Mouse (Mus musculus) kidney, postnatal 0 days (tissue): ENCODE results near the gene Aurka. TPM values are rescaled to one million over a fixed set of nuclear protein-coding genes. Genes with fewer than 3 reads are reported as not detected.

ENCODE experiments used
- ATAC-seq: fragments of 200-750 bp; cut with Nextera tagmentation; replicated peaks from 2 replicates; pipeline ENCODE4 v1.8.0; 2017; ENCODE audit warnings: low read depth, moderate number of reproducible peaks, moderate TSS enrichment, moderate library complexity; ENCODE audit not compliant: low FRiP score
- DNase-seq: peaks from one replicate; pipeline ENCODE4 v3.0.0-alpha.2; 2016; ENCODE audit warnings: low spot score
- H3K27ac ChIP-seq: fragments of 300-500 bp; sonication (generic); 2 replicates; pipeline ENCODE4 v1.5.1; 2014; ENCODE audit warnings: mild to moderate bottlenecking
- H3K27me3 ChIP-seq: fragments of 300-500 bp; sonication (generic); 2 replicates; pipeline ENCODE4 v1.6.1; 2014; ENCODE audit warnings: low read length, mixed read lengths; ENCODE audit not compliant: insufficient read depth
- H3K36me3 ChIP-seq: fragments of 300-500 bp; sonication (generic); 2 replicates; pipeline ENCODE4 v1.6.1; 2014; ENCODE audit warnings: low read length, mixed read lengths; ENCODE audit not compliant: insufficient read depth
- H3K4me1 ChIP-seq: fragments of 300-500 bp; sonication (generic); replicated peaks from 2 replicates; pipeline ENCODE4 v1.6.1; 2014; ENCODE audit warnings: antibody characterized with exemption, low read length, mixed read lengths; ENCODE audit not compliant: insufficient read depth
- H3K4me2 ChIP-seq: fragments of 300-500 bp; sonication (generic); 2 replicates; pipeline ENCODE4 v1.6.1; 2014; ENCODE audit warnings: mild to moderate bottlenecking, low read length, moderate library complexity, mixed read lengths
- H3K4me3 ChIP-seq: fragments of 300-500 bp; sonication (generic); replicated peaks from 2 replicates; pipeline ENCODE4 v1.5.1; 2014; ENCODE audit warnings: low read depth, low read length
- H3K9ac ChIP-seq: fragments of 300-500 bp; sonication (generic); 2 replicates; pipeline ENCODE4 v1.6.1; 2014; ENCODE audit warnings: low read depth, low read length
- H3K9me3 ChIP-seq: fragments of 300-500 bp; sonication (generic); replicated peaks from 2 replicates; pipeline ENCODE4 v1.6.1; 2016; ENCODE audit warnings: low read length, inconsistent platforms, mixed read lengths
- CTCF ChIP-seq: IDR thresholded peaks from 2 replicates; pipeline ENCODE4 v1.5.1; 2016; ENCODE audit warnings: antibody characterized with exemption, low read depth, mild to moderate bottlenecking, moderate library complexity
- WGBS: fragments of 180-500 bp; shearing (Covaris S2); extraction: QIAGEN DNeasy Blood & Tissue Kit; methylation state at CpG from one replicate; pipeline ENCODE4 v1.1.7; 2014; 5-methylcytosine and 5-hydroxymethylcytosine counted together
- polyA plus RNA-seq: library from polyadenylated mRNA; unstranded; fragments of >200 nt; fragmentation: Nextera tagmentation; extraction: Ambion mirVana; gene quantifications from 2 replicates; pipeline ENCODE4 v1.2.1, GENCODE M21; 2015

Gene Aurka
- polyA plus RNA-seq, 1 experiment from 2014 or later: 40.0 TPM

DNA sequence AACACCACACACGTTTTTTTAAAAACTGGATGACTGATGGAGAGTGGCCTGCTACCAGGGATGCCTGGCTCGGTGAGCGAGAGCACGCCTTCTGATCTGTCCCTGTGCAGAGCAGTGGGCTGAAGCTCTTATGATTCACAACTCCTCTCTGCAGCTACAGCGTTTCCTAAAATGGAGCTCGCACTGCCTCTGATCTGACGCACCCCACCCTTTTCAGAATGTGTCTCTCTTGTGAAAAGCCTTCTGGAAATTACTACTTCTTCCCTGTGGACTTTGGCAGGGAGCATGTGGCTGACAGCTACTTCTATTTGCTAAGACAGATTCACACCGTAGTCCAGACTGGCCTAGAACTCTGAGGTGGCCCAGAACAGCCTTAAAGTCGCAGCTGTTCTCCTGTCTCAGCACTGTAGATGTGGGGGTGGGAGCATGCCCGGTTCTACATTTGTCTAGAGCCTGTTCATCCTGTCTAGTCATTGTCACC is 21.7 kb upstream of the Aurka start:
- WGBS: 63% methylated on average over 10 of the region's 10 CpGs
- Histone ChIP-seq H3K4me1 (no peaks in the 10 kb centered on the region), H3K4me3 (no peak overlapping the region), H3K9ac (no peak overlapping the region), H3K4me2 (no peak overlapping the region), H3K9me3 (no peaks in the 10 kb centered on the region), H3K27ac (no peak overlapping the region), H3K36me3 (no peaks in the 10 kb centered on the region), H3K27me3 (no peaks in the 10 kb centered on the region)
- TF ChIP-seq CTCF: no peak
- DNase-seq (no peak), ATAC-seq (no peak)

DNA sequence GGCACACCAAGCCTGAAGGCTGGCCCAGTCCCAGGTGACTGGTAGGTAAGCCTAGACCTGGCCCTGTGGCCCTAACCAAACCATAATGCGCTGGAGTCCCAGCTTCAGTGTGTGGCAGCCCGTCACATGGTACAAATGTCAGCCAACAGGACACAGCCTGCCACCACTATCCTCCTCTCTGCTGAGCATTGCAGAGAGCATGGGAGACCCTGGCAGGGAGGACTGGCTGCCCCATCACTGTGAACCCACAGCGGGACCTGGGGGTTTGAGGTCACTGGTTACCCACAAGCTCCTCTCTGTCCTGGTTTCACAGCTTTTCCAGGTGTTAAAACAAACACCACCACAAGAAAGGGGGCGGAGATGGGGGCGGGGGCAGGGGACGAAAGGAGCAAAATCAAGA is 20.0 kb upstream of the Aurka start:
- DNase-seq: no peak
- no peak overlapping the region for H3K9ac ChIP-seq
- no peak overlapping the region for H3K27ac ChIP-seq
- 25% methylated on average over 6 of the region's 6 CpGs for WGBS
- TF ChIP-seq CTCF: no peak
- no peaks in the 10 kb centered on the region for H3K4me1 ChIP-seq
- no peak overlapping the region for H3K4me2 ChIP-seq
- H3K27me3 ChIP-seq: no peaks in the 10 kb centered on the region
- ATAC-seq: no peak
- no peaks in the 10 kb centered on the region for H3K36me3 ChIP-seq
- no peak overlapping the region for H3K4me3 ChIP-seq
- no peaks in the 10 kb centered on the region for H3K9me3 ChIP-seq

DNA sequence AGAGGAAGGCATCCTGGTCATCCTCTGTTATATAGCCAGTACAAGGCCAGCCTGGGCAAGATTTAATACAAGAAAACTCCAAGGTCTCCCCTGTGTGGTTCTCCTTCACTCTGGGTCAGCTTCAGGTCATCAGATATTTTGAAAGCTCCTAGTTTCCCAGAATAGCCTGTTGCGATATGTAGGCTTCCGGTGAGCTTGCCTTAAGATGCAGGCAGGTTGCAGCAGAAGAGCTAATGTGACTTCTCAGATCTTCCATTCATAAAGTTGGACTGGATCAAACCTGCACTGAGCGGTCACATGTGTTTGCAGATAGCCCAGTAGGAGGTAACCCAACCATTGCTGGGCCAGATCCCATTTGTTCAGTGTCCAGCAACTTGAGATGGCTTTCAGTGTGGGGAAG is 14.4 kb upstream of the Aurka start:
- no peaks in the 10 kb centered on the region for H3K9me3 ChIP-seq
- no peaks in the 10 kb centered on the region for H3K4me1 ChIP-seq
- ATAC-seq: no peak
- no peak overlapping the region for H3K4me2 ChIP-seq
- peaks cover 23% of the 10 kb centered on the region for H3K36me3 ChIP-seq
- WGBS: 96% methylated on average over 3 of the region's 3 CpGs
- H3K9ac ChIP-seq: no peak overlapping the region
- no peak overlapping the region for H3K27ac ChIP-seq
- no peak for TF ChIP-seq CTCF
- no peaks in the 10 kb centered on the region for H3K27me3 ChIP-seq
- H3K4me3 ChIP-seq: no peak overlapping the region
- DNase-seq: no peak

DNA sequence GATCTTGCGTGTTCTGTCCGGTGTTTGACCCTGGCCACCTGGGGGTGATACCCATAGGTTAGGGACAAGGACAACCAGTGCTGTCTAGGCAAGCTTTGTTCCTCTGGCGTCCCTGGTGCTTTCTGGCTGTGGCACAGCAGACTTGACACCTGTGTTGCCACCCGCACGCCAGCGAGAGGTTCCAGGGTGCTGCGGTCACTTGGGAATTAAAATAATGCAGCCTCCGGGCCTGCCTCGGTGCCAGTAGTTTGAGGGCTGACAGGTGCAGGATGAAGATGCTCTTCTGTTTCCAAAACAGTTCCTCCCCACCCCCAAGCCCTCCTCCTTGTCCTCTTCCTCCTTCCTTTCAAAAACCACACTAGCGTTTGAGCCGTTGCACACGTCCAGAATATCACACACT is 11.6 kb upstream of the Aurka start:
- Histone ChIP-seq H3K27me3 (no peaks in the 10 kb centered on the region), H3K36me3 (peaks cover 48% of the 10 kb centered on the region), H3K4me1 (no peaks in the 10 kb centered on the region), H3K4me3 (no peak overlapping the region), H3K4me2 (no peak overlapping the region), H3K9me3 (no peaks in the 10 kb centered on the region), H3K27ac (no peak overlapping the region), H3K9ac (no peak overlapping the region)
- 88% methylated on average over 12 of the region's 12 CpGs for WGBS
- ATAC-seq (no peak), DNase-seq (no peak)
- no peak for TF ChIP-seq CTCF

DNA sequence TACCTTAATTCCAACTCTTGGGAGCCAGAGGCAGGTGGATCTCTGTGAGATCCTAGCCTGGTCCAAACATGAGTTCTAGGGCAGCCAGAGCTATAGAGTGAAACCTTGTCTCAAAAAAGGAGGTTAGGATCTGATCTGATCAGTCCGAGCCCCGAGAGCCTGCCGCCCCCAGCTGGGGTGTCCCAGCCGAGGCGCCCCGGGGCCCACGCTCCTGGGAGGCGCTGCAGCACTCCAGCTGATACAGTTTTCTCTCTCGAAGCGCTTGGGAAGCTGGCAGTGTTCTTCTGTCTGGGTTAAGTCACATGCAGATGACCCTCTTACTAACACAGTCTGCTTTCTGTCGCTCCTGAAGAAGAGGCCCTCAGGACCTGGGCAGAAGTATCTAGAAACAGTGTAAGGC is 11.0 kb upstream of the Aurka start:
- H3K9me3 ChIP-seq: no peaks in the 10 kb centered on the region
- H3K4me2 ChIP-seq: no peak overlapping the region
- no peak overlapping the region for H3K27ac ChIP-seq
- no peak for TF ChIP-seq CTCF
- WGBS: 94% methylated on average over 11 of the region's 11 CpGs
- ATAC-seq: no peak
- H3K27me3 ChIP-seq: no peaks in the 10 kb centered on the region
- no peak overlapping the region for H3K9ac ChIP-seq
- peaks cover 51% of the 10 kb centered on the region for H3K36me3 ChIP-seq
- no peak for DNase-seq
- no peak overlapping the region for H3K4me3 ChIP-seq
- no peaks in the 10 kb centered on the region for H3K4me1 ChIP-seq

DNA sequence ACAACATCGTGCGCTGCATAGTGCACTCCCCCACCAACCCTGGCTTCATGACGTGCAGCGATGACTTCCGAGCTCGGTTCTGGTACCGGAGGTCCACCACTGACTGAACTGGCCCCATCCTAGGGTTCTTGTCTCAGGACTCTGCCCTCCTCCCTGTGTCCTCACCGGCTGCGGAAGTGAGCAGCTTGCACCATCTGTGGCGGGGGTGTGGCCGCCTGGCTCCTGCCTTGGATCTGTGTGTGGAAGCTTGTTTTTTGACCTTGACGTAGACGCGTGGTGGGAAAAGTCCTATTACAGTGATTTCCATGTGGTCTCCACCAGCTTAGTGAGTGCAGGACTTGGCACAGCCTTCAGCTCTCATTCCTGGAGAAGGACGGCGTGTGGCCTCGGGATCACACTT is 10.2 kb upstream of the Aurka start:
- H3K4me1 ChIP-seq: no peaks in the 10 kb centered on the region
- 94% methylated on average over 17 of the region's 17 CpGs for WGBS
- no peak overlapping the region for H3K4me2 ChIP-seq
- H3K27ac ChIP-seq: no peak overlapping the region
- H3K36me3 ChIP-seq: peaks cover 59% of the 10 kb centered on the region
- ATAC-seq: no peak
- no peak for TF ChIP-seq CTCF
- no peak overlapping the region for H3K9ac ChIP-seq
- DNase-seq: no peak
- no peak overlapping the region for H3K4me3 ChIP-seq
- no peaks in the 10 kb centered on the region for H3K9me3 ChIP-seq
- no peaks in the 10 kb centered on the region for H3K27me3 ChIP-seq

DNA sequence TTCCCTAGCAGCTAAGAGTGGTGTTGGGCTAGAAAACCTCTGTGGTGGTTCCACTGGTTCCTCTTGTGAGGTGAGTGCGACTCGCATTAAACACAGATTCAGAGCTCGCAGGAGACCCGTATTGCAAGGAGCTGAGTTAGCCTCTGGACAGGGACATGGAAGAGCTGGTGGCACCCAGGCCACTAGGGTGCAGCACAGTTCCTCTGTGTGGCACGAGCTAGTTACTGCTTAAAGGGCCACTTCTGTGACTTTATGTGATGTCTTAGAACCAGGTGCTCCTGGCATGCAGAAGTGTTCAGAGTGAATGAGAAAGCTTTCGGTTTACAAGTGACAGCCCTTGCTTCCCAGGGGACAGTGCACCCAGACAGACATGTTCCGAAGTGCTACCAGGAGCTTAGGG is 8.0 kb upstream of the Aurka start:
- Histone ChIP-seq H3K9me3 (no peaks in the 10 kb centered on the region), H3K4me1 (no peaks in the 10 kb centered on the region), H3K4me2 (no peak overlapping the region), H3K9ac (no peak overlapping the region), H3K27ac (no peak overlapping the region), H3K4me3 (no peak overlapping the region), H3K36me3 (peaks cover 75% of the 10 kb centered on the region), H3K27me3 (no peaks in the 10 kb centered on the region)
- DNase-seq (peak; percentile 63), ATAC-seq (no peak)
- TF ChIP-seq CTCF: peak; percentile 75
- WGBS: 61% methylated on average over 7 of the region's 7 CpGs
